Mouse (Mus musculus) lung, postnatal 10 days (tissue): ENCODE results near the gene C1qtnf5.

Experiments
- DNase-seq: peaks from one replicate; pipeline ENCODE4 v3.0.0; 2021

Gene C1qtnf5

DNA sequence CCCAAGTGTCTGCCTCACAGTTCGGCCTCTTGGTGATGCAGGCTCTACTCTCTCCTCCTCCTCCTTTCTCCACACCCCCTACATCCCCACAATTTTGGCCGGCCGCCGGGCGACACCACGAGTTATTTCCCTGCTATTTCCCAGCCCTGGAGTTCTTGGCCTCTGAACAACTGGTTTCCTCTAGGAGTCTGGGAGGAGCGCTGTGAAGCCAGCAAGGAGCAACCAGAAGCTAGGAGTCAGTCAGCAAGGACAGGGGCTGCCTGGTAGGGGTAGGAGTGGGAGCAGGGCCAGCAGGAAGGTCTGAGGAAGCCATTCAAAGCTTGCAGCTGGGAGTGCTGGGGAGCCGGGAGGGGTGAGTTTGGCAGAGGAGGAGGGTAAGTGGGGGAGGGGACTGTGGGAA lies at the start of gene C1qtnf5:
Gene C1qtnf5, plus strand, starts transcription at position 136 of the 400 bp plus-strand sequence.
- DNase-seq = peak; percentile 97

DNA sequence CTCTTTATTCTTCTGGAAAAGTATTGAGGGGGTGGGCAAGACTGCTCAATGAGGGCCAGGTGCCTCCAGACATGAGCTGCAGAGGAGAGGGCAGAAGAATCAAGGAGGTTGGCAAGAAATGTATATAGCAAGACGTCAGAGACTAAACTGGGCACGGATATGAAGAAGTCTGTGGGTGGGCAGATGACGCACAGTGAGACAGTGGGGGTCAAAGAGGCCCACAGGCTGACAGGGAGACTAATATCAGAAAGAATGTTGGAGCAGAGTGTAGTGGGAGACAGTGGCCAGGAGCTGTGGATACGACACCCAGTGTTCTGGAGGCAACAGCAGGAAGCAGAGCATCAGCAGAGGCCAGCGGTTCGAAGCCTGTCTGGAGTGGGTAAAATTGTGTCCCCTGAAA lies 48.4 kb upstream of the C1qtnf5 start:
- DNase-seq = no peak

DNA sequence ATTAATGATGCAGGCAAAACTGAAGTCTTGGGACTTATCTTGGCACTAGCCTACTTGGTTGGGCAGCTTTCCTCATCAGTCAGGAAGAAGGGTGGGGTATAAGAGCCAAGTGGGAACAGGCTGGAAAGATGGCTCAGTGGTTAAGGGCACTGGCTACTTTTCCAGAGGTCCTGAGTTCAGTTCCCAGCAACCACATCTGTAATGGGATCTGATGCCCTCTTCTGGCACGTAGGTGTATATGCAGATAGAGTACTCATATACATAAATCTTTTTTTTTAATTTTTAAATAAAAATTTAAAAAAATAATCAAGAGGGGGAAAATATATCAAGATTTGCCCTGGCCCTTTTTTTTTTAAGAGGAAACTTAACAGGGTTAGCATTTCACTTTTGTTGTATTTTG lies 41.9 kb upstream of the C1qtnf5 start:
- DNase-seq = no peak

DNA sequence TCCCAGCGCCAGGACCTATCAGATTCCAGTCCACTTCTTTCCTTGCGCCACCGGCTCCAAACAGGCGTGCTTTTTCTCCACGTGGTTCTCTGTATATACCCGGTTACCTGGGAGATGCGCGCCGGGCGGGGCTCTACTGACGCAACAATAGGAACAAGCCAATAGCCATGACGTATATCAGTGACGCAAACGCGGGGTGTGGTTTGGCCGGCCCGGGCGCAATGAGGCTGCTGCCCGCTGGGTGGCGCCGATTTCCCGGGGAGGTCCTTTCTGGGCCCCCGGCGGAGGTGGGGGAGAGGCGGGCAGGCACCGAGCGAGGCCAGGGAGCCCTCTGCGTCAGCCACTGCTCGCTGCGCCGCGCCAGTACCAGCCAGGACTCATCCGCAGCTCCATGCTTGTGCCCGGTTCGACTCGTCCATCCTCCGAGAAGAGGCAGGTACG lies 40.2 kb upstream of the C1qtnf5 start, which contains the start of gene Usp2:
Gene Usp2, plus strand, starts transcription at position 237 of the 441 bp plus-strand sequence.
- peak; percentile 99 for DNase-seq

DNA sequence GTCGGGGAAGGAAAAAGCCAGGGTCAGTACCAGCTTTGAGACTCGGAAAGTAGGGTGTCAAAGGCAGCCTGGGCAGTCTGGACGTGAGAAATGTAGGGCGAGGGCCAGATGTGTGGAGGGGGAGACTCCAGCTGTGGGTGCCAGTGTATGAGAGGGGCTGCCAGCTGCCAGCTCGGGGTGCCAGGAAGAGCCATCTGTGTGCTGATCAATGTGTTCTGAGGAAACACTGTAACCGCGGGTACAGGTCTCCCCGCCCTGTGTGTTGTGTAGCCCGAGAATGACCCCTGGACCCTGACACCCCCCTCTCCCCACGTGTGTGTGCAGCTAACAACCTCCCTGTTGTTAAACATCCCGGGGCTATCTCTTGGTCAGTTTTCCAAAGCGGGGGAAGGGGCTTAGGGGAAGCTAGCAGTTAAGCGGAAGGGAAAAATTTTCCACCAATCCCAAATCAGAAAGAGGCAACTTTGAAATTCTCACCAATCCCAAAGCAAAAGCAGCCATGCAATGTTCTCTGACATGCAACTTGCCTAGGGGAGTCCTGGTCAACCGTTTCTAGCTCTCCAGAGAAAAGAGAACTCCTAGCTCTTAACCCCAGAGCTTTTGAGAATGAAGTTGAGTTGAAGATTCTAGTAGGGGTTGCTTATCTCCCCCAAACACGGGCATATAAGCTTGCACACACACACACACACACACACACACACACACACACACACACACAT lies 39.6 kb upstream of the C1qtnf5 start:
- no peak for DNase-seq

DNA sequence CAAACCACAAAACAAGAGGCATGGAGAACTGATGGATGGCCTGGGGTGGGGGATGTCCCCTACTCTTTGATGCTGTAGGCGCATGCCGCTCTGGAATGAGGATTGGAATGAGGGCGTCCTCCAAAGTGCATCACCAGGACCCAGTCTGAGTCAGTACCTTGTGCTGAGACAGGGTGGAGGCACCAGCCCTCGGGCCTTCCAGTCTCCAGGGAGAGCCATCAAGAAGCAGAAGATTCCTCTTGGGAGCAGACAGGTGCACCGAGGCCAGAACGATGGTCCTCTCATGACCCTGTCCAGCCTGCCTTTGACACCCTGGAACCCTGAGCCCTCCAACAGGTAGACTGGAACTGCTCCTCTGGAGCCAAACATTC lies 39.1 kb upstream of the C1qtnf5 start:
- no peak for DNase-seq

DNA sequence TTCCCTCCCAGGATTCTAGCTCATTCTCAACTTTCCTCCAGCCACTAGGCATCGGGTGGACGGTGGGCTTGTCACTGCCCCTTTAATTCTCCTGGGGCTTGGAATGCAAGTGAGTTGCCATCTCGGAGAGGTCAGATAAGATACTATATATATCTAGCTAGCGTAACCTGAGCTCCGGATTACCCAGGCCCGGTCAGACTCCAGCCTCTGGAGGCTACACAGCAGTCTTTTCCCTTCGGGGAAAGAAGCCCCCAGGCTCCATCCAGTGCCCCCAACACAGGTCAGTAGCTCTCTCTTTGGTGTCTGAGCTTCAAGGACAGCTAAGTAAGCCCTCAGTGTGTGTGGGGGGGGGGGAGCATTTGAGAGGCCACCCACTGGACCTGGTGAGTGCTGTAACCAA lies 37.8 kb upstream of the C1qtnf5 start:
- DNase-seq = no peak

DNA sequence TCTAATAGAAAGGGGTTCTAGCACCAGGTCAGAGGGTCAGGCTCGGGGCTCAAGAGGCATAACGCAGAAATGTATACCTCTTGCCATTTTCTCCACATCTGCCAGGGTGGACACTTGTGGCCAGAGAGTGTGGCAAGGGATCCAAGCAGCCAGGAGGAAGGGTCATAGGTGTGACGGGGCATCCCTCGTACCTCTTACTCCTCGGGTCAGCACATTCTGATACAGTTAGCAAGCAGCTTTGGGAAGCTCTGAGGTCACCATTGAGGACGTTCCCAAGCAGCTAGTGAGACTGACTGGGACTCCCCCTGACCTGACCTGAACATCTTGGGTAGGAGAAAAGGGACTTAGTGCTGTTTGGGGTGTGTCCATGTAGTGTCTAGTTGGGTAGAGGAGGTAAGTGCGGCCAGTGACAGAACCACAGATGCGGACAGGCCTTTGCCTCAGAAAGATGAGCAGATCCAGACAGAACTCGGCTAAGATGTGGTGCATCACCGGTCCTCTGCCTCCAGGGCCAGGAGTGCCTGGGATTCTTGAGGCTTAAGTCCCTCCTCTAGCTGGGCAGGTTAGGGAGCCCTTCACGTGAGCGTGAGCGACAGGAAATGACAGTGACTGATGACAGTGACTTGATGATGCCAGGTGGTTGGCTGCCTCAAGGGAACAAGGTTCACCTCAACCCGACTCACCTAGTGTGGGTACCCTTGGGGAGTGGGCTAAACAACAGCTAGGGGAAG lies 36.8 kb upstream of the C1qtnf5 start:
- DNase-seq = no peak

DNA sequence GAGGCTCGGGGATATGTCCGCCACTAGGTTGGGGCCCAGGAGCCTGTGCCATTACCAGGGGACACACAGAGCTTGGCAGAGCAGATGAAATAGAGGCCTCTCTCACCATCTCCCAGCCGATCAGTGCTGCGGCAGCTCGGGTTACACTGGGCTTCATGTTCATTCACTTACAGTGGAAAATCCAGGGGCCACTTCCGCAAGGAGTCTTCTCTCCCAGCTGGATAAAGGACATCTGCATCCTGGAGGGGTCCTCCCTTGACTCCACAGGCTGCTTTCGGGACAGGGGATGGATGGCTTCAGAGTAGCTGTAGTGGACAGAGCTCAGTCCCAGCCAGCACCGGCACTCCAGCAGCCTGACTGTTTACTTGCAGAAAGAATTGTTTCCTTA lies 36.2 kb upstream of the C1qtnf5 start:
- no peak for DNase-seq

DNA sequence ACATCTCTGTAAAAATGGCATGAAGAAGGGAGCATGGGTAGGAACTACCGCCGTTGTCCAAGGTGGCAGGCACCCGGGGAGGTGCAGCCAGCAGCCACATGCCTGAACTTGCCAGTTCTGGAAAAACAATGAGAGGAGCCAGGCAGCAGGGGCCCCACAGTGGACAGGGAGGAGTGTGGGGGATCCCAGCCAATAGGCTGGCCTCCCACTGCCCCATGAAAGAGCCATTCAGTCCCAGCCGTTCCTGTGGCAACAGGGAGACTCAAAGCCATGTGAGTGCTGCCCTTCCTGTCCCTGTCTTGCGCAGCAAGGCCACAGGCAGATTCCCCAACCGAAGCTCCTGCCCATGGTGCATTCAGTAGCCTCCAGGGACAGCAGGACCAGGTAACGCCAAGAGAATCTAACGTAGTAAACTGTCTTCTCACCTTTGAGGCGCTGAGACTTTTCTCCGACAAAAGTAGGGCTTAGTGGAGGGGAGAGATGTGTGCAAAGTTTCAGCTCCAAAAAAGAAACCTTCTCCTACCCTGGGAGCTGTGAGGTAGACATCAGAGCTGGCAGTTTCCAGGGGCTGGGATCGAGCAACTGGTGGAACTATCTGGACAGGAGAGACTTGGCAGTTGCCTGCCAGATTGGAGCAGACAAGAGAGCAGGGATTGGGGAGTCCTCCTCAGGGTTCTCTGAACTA lies 35.0 kb upstream of the C1qtnf5 start:
- no peak for DNase-seq

DNA sequence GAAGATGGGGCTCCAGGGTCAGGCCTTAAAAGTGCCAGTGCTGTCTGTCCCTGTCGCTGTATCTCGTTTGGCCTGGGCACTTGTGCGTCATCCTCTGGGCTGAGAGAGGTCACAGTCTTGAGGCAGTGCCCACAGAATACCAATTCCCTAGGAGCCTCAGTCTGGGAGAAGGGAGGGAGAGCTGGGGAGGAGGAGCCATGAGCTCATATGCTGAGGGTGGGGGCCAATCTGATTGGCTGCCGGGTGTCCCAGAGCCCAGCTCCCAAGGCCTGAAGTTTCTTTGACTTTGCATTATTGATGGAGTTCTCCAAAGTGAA lies 34.5 kb upstream of the C1qtnf5 start:
- DNase-seq = no peak

DNA sequence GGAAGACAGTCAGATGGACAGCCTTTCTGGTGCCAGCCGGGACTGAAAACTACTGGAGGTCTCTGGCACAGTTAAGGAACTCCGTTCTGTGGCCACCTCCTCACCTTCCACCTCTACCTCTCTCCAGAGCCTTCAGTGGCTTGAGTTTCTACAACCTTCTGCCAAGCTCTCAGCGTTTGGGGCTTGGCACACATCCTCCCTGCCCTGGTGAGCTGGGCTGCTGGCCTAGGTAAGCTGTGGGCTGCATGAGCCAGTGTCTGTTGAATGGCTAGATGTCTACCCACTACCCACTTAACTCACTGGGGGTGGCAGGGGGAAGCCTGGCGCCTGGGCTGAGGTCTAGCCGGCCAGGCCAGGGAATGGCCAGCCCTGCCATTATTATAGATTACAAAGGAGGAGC lies 33.9 kb upstream of the C1qtnf5 start:
- DNase-seq = no peak

DNA sequence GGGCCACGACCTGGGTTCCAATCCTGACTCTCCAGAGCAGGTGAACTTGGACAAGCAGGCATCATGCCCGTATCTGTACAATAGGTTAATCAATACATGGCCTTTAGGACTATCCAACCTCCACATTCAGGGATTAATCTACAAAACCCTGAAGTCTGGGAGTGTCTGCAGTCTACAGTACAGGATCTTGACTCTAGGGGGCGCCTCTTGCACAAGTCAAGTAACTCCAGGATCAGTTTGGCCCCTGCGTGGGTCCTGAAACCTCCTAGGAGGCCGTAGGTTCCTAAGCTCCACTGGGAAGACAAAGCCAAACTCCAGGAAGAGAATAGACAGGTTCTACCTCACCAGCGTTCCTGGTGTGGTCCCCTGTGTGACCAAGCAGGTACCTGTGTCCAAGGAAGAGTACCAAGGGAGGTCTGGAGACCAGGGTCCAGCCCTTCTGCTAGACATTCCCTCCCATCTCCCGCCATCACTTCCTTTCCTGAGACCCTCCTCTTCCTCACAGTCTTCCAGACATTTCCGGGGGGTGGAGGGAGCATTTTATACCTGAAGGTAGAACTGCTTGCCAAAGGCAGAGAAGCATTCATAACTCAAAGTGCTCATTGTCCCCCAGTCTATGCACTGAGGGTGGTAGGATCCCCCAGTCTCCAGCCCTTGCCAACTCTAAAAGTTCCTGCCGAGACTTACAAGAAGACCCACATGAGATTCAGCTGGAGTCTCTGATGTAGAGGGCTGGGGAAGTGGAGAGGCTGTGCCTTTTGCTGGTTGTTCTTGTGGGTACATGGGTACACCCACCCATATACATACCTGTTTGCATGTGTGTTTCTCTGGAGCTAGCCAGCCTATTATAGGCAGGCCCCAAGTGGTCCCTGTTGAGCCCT lies 32.4 kb upstream of the C1qtnf5 start:
- no peak for DNase-seq

DNA sequence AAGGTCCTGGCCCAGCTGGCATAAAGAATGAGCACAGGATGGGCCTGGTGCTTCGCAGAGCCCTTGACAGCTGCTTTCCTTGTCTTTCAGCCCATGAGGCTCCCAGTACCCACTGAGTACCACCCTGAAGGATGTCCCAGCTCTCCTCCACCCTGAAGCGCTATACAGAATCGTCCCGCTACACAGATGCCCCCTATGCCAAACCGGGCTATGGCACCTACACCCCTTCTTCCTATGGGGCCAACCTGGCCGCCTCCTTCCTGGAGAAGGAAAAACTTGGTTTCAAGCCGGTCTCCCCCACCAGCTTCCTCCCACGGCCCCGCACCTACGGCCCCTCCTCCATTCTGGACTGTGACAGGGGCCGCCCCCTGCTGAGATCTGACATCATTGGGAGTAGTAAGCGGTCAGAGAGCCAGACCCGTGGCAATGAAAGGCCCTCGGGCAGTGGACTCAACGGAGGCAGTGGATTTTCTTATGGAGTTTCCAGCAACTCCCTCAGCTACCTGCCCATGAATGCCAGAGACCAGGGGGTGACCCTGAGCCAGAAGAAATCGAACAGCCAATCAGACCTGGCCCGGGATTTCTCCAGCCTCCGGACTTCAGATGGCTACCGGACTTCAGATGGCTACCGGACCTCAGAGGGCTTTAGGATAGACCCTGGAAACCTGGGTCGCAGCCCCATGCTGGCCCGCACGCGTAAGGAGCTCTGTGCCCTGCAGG lies 31.6 kb upstream of the C1qtnf5 start:
- no peak for DNase-seq

DNA sequence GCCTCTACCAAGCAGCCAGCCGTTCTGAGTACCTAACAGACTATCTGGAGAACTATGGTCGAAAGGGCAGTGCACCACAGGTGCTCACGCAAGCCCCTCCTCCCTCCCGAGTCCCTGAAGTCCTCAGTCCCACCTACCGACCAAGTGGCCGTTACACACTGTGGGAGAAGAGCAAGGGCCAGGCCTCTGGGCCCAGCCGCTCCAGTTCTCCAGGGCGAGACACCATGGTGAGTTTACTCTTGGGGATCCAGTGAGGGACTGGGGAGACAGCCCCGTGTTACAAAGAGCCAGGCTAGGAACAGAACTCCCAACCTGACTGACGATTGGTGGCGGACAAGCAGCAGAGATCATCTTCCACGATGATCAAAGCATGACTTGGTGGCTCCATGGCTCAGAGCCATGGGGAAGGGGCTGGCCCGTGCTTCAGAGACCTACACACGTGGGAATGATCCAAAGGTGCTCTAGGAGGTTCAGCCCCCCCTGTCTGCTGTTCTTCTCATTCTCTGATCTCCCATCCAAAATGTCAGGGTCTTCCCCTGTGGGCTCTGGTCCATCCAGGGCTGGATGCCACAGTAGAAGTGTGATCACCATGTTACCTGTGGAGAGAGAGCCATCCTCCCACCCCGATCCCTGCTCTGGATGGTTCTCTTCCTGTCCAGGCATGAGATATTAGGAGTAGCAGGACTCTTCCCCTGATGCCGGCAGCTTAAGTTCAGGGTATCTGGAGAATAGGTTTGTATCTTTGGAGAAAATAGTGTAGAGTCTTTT lies 30.9 kb upstream of the C1qtnf5 start:
- DNase-seq = no peak

DNA sequence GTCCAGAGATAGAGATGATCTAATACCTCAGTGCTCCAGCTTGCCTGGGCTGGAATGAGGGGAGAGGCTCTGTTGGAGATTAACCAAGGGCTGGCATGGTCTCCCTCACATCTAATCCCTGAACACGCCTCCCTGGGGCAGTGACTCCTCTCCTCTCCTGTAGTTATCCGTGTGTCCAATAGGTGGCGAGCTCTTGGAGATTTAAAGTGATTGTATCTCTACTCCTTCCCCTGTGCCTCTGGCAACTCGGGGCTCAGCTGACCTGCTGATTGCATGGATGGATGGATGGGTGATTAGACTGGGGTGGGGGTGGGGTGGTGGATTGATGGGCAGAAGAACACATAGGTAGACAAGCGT lies 30.3 kb upstream of the C1qtnf5 start:
- peak; percentile 83 for DNase-seq

DNA sequence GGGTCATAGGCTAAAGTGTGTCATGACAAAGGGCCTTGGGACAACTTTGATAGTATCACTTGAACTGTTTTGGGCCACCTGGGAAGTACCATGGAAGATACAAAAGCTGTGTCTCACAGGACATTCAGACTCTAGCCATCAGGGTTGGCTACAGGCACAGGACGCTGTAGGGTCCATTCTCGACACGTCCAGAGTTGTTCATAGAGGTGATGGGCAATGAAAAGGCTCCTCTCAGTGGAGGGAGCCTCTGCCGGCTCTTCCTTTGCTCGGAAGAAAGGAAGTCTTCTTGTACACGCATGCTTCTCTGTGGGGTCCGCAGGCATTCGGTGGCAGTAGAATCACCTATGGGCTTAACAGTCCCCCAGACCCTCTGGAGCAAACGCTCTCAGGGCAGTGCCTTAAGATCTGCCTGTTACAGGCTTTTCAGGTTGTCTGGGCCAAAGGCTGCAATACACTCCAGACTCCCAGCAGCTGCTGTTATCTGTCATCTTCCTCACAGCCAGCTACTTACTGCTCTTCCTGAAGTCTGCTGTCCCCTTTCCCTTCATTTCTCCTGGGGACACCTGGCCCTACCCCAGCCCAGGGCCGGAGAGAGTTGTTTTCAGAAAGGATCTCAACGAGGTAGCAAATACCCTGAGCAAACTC lies 29.7 kb upstream of the C1qtnf5 start:
- DNase-seq = no peak

DNA sequence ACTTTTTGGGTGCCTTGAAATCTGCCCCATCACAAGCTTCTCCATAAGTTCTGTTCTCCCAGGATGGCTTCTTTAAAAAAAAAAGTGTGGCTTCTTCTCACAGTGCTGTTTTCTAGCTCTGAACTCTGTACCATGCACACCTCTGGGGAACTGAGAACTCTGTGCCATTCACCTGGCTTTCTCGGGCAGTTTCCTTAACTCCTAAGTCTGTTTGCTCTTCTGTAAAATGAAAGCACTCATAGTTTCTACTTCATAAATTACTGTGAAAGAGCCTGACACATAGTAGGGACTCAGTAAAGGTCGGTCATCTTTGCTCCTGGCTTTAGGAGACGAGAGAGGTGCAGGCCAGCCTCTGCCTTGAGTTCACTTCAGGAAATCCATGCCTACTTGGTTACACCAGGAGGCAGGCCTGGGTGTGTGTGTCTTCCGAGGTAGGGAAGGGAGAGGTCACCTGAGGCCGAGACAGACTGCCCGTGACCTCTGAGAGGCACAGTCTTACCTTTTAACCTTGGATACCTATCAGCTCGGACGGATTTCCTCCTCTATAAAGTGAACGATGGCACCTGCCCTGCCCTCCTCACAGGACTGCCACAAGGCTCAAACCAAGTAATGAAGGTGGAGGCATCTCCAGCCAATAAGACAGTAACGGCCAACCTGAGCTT lies 28.8 kb upstream of the C1qtnf5 start:
- DNase-seq = no peak

DNA sequence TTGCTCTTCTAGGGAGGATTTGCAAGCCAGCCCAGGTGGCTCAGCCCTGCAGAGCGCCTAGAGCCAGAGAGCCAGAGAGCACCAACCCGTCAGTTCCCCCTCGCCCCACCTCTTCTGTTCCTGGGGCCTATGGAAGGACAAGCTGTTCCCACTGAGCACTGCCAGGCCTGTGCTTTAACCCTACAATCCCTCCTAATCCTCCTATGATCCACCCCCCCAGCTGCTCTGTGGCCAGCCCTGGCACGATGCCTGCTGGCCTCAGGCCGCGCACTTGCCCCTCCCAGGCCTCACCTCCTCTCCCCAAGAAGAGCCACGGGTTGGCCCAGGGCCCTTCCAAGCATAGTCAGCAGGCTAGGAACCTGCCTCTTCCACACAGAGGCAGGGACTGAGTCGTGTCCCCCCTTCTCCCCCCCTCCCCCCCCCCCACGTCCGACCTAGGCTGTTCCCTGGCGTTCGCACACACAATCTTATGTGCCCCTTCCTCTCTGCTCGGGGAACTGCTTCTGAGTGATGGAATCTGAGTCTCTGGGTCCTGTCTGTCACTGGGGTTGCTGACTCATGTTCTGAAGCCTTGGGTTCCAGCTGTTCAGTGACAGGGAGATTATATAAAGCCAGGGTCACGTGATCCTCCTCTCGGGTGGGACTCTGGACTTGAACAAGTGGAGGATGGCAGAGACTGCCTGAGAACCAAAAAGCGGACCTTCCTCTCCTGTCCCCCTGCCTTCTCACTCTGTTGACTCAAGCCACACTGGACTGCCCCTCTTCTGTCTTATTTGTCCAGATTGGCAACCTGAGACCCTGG lies 27.9 kb upstream of the C1qtnf5 start:
- peak; percentile 88 for DNase-seq
